Mouse (Mus musculus) c-Kit-negative CD71-positive TER-119-positive erythroid progenitor cells, embryonic 14.5 days (primary cell): ENCODE results near the gene Nol9.

Experiments
- DNase-seq: peaks from one replicate; pipeline ENCODE4 v3.0.0-alpha.2; 2013; ENCODE audit warnings: low read depth, low spot score

Nol9 gene

GRCm38 (mm10) chr4:152038985-152039830, at the start of gene Nol9:
Gene Nol9, plus strand, starts transcription at chr4:152039321.
- peak; percentile 79 for DNase-seq

GRCm38 (mm10) chr4:151992091-151992490, 47.0 kb upstream of the Nol9 start:
- DNase-seq = no peak

GRCm38 (mm10) chr4:151993035-151993434, 46.1 kb upstream of the Nol9 start:
- no peak for DNase-seq

- no peak for DNase-seq
Observed at GRCm38 (mm10) chr4:151994228-151995171, 44.6 kb upstream of the Nol9 start.

- DNase-seq = no peak
Observed at GRCm38 (mm10) chr4:151995371-151996172, 43.5 kb upstream of the Nol9 start.

GRCm38 (mm10) chr4:151996173-151996950, 42.8 kb upstream of the Nol9 start, which contains the start of gene Phf13:
Gene Phf13, minus strand, starts transcription at chr4:151996258.
- peak; percentile 97 for DNase-seq

DNA sequence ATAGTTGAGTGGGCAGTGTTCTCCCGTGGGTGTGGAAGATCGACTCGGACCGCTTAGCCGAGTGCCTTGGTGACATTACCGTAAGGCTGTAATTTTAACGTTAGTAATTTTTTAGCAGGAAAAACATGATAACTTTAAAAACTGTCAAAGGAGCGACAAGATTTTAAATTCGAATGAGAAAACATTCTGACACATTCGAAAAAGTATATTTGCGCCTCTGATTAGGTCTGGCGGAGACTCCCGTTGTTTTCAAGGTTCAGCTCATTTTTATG, 42.2 kb upstream of the Nol9 start:
- DNase-seq = peak; percentile 40

GRCm38 (mm10) chr4:151997701-151998100, 41.4 kb upstream of the Nol9 start:
- DNase-seq = no peak

- no peak for DNase-seq
Observed at GRCm38 (mm10) chr4:151999481-151999880, 39.6 kb upstream of the Nol9 start.

DNA sequence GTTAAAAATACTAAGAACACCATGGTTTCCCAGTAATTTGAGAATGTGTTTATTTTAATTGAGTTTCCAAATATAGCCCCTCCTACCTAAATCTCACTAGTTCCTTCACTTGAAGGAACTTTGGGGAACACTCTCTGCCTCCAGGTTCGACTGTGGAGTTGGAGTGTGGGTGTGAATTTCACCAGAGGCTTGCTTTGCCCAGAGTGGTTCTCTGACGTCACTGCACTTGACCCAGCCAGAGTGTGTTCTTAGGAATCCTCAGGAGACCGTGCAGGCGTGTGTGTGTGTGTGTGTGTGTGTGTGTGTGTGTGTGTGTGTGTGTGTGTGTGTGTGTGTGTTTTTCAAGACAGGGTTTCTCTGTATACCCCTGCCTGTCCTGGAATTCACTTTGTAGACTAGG, 38.2 kb upstream of the Nol9 start:
- no peak for DNase-seq

DNA sequence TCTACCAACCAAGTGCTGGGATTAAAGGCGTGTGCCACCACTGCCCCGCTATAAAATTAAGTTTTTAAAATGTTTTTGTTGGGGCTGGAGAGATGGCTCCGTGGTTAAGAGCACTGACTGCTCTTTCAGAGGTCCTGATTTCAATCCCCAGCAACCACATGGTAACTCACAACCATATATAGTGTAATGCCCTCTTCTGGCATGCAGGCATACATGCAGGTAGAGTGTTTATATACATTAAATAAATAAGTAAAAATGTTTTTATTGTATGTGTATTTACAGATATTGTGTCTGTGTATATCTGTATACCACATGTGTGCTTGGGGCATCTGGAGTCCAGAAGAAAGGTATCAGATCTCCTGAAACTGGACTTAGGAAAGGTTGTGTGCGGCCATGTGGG, 37.8 kb upstream of the Nol9 start:
- no peak for DNase-seq

GRCm38 (mm10) chr4:152002063-152002462, 37.1 kb upstream of the Nol9 start:
- DNase-seq = no peak

GRCm38 (mm10) chr4:152006137-152006536, 33.0 kb upstream of the Nol9 start:
- no peak for DNase-seq

- no peak for DNase-seq
Observed at GRCm38 (mm10) chr4:152006812-152007211, 32.3 kb upstream of the Nol9 start.

- no peak for DNase-seq
Observed at GRCm38 (mm10) chr4:152007481-152008147, 31.5 kb upstream of the Nol9 start.

DNA sequence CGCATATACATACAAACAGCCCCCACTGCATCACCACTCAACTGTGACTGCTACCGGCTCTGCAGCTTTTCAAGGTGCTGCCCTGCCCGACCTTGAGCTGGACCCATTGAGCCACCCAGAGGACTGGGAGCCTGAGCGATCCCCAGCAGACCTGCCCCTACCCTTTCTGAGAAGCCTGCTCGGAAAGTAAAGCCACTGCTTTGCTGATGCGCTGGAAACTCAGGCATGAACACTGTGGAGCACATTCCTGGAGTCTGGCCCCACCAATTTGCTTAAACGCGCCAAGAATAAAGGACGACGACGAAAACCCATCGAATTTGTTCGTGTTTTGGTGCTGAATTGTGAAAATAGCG, 31.0 kb upstream of the Nol9 start:
- DNase-seq = no peak

- DNase-seq = peak; percentile 80
Observed at GRCm38 (mm10) chr4:152008622-152009075, 30.5 kb upstream of the Nol9 start, which contains the start of gene Klhl21. Gene Klhl21, plus strand, starts transcription at chr4:152008803.

GRCm38 (mm10) chr4:152009076-152010051, 29.8 kb upstream of the Nol9 start:
- DNase-seq = no peak

GRCm38 (mm10) chr4:152010091-152010706, 28.9 kb upstream of the Nol9 start:
- peak; percentile 68 for DNase-seq
